Mouse (Mus musculus) limb, embryonic 15.5 days (tissue): ENCODE measurements around the gene Cd81. TPM values are rescaled to one million over a fixed set of nuclear protein-coding genes. Genes with fewer than 3 reads are reported as not detected.

ENCODE experiments used
- ATAC-seq: fragments of 200-750 bp; cut with Nextera tagmentation; 2 replicates; pipeline ENCODE4 v1.8.0; 2017; ENCODE audit warnings: low read depth, moderate TSS enrichment; ENCODE audit not compliant: insufficient number of reproducible peaks, low FRiP score, low TSS enrichment
- H3K27ac ChIP-seq: fragments of 300-500 bp; sonication (generic); 2 replicates; pipeline ENCODE4 v1.5.1; 2015; ENCODE audit warnings: moderate library complexity, mild to moderate bottlenecking, inconsistent platforms
- H3K27me3 ChIP-seq: fragments of 300-500 bp; sonication (generic); 2 replicates; pipeline ENCODE4 v1.6.1; 2015; ENCODE audit warnings: inconsistent platforms
- H3K36me3 ChIP-seq: fragments of 300-500 bp; sonication (generic); 2 replicates; pipeline ENCODE4 v1.6.1; 2015; ENCODE audit warnings: inconsistent platforms
- H3K4me1 ChIP-seq: fragments of 300-500 bp; sonication (generic); 2 replicates; pipeline ENCODE4 v1.6.1; 2015; ENCODE audit warnings: inconsistent platforms
- H3K4me2 ChIP-seq: fragments of 300-500 bp; sonication (generic); 2 replicates; pipeline ENCODE4 v1.6.1; 2015; ENCODE audit warnings: mild to moderate bottlenecking, inconsistent platforms
- H3K4me3 ChIP-seq: fragments of 300-500 bp; sonication (generic); 2 replicates; pipeline ENCODE4 v1.5.1; 2015; ENCODE audit warnings: mild to moderate bottlenecking, inconsistent platforms
- H3K9ac ChIP-seq: fragments of 300-500 bp; sonication (generic); 2 replicates; pipeline ENCODE4 v1.6.1; 2015; ENCODE audit warnings: inconsistent platforms
- H3K9me3 ChIP-seq: fragments of 300-500 bp; sonication (generic); 2 replicates; pipeline ENCODE4 v1.6.1; 2016; ENCODE audit warnings: inconsistent platforms
- WGBS: fragments of 180-500 bp; shearing (Covaris S2); methylation state at CpG from one replicate; pipeline ENCODE4 v1.1.7; 2015; 5-methylcytosine and 5-hydroxymethylcytosine counted together
- polyA plus RNA-seq: library from polyadenylated mRNA; unstranded; fragments of >200 nt; fragmentation: Nextera tagmentation; extraction: Ambion mirVana; gene quantifications from 2 replicates; pipeline ENCODE4 v1.2.1, GENCODE M21; 2015

Gene Cd81
- polyA plus RNA-seq, 1 experiment from 2014 or later = 692 TPM

DNA sequence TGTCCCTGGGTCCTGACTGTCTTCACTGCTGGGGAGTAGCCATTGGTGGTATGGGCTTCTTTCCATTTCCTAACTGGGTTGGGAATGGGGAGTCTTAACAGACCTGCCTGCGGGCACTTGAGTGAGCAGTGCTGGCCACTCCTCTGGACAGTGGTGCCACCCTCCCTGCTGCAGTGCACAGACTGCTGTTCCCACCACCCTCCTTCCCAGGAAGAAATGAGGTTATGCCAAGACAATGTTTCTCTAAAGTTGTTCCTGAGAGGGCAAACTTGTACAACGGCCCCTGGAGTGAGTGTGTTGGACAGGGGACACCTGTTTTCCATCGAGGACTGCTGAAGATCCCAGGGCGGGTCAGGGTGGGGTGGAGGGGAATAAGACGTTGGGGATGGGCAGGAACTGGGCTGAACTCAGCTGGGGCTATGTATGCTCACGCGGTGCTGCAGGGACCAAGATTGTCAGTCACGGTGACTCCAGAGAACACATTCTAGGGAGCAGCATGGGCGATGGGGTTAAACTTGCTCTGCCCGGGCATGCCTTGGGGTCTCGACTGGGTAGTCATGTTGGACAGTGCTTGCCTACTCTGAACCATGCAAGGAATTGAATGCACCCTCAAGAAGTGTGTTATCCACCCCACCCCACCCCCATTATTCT, 1.5 kb downstream of the Cd81 start:
- H3K27ac ChIP-seq = peak overlapping the region; percentile 95; the same call in 1 of the 2 replicates

DNA sequence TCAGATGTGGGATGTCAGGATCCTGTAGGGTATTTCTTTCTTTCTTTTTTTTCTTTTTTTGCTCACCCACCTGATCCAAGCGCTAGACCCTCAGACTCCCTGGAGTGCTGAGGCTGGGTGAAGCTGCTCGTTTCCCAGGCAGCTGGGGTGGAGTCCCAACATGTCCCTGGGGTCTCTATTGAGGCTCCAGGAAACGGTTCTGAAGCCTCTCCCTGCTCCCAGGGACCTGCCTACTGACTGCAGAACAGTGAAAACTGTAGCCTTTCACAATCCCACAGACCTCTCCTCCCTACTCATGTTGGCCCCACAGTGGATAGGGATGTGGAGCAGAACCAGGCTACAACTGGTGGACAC, 2.0 kb downstream of the Cd81 start:
- WGBS = 30% methylated on average over 3 of the region's 3 CpGs
- Histone ChIP-seq H3K9me3 (no peaks in the 10 kb centered on the region), H3K27ac (peak overlapping the region; percentile 55), H3K4me1 (peaks cover 69% of the 10 kb centered on the region), H3K4me3 (peak overlapping the region; percentile 83), H3K9ac (peak overlapping the region; percentile 95), H3K36me3 (peaks cover 21% of the 10 kb centered on the region), H3K4me2 (peak overlapping the region; percentile 77), H3K27me3 (no peaks in the 10 kb centered on the region)
- no peak for ATAC-seq

More for the DNA sequence above, 1.5 kb downstream of the Cd81 start:
- Histone ChIP-seq H3K4me3 (peak overlapping the region; percentile 83), H3K9me3 (no peaks in the 10 kb centered on the region), H3K4me1 (peaks cover 64% of the 10 kb centered on the region), H3K9ac (peak overlapping the region; percentile 95), H3K27me3 (no peaks in the 10 kb centered on the region), H3K4me2 (peak overlapping the region; percentile 77), H3K36me3 (peaks cover 21% of the 10 kb centered on the region)
- 21% methylated on average over 11 of the region's 11 CpGs for WGBS
- ATAC-seq = no peak

DNA sequence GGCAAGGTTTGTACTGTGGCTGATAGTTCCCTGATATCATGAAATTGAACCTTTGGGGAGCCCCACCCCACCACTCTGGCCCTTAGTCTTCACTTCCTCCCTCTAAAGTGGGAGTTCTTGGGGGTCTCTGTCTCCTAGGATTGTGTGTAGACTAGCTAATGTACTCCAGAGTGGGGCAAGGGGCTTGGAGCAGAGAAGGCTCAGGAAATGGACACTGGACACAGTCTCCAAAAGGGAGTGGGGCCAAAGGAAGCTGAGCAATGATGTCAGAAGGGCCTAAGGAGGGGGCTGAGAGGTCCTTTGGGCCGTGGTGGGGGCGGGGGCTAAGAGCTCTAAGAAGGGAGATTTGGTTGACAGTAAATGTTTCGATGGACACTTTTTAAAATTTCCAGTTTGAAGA, 2.5 kb downstream of the Cd81 start:
- no peaks in the 10 kb centered on the region for H3K27me3 ChIP-seq
- H3K27ac ChIP-seq = peak overlapping the region; percentile 55
- ATAC-seq = no peak
- H3K9me3 ChIP-seq = no peaks in the 10 kb centered on the region
- H3K4me3 ChIP-seq = peak overlapping the region; percentile 83
- H3K4me2 ChIP-seq = peak overlapping the region; percentile 77
- H3K36me3 ChIP-seq = peaks cover 21% of the 10 kb centered on the region
- peaks cover 72% of the 10 kb centered on the region for H3K4me1 ChIP-seq
- 67% methylated on average over 3 of the region's 3 CpGs for WGBS
- H3K9ac ChIP-seq = peak overlapping the region; percentile 95

DNA sequence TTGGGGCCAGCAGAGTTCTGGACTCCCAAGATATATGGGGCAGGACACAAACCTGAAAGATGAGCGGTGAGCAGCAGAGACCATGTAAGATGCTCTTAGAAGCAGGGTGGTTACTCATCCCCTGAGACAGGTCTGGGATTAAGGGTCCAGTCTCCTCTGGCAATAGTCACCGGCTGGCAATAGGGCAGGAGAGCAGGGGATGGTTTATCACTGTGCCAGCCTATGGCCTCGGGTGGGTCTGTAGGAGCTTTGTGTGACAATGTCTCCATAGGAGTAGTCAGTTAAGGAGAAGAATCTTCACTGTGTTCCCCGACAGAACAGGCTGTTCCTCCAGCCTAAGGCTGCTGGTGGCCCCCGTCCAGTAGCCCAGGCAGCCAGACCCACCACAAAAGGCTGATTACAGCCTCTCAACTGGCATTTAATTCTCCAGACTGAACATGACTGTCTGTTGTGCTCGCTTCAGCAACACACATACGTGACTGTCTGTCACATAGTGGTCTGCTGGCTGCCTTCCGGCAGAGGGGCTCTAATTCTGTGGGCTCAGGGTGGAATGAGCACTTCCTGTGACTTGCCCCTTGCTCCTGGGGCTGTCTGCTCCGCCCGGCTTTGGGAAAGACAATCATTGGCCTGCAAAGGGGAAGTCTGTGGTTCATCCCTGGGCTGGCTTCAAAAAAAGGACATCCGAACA, 3.1 kb downstream of the Cd81 start:
- peak overlapping the region; percentile 77 for H3K4me2 ChIP-seq
- peaks cover 78% of the 10 kb centered on the region for H3K4me1 ChIP-seq
- no peak for ATAC-seq
- H3K4me3 ChIP-seq = peak overlapping the region; percentile 83
- H3K36me3 ChIP-seq = peaks cover 22% of the 10 kb centered on the region
- peak overlapping the region; percentile 55; the same call in 1 of the 2 replicates for H3K27ac ChIP-seq
- H3K9ac ChIP-seq = no peak overlapping the region
- H3K27me3 ChIP-seq = no peaks in the 10 kb centered on the region
- 68% methylated on average over 11 of the region's 11 CpGs for WGBS
- no peaks in the 10 kb centered on the region for H3K9me3 ChIP-seq

DNA sequence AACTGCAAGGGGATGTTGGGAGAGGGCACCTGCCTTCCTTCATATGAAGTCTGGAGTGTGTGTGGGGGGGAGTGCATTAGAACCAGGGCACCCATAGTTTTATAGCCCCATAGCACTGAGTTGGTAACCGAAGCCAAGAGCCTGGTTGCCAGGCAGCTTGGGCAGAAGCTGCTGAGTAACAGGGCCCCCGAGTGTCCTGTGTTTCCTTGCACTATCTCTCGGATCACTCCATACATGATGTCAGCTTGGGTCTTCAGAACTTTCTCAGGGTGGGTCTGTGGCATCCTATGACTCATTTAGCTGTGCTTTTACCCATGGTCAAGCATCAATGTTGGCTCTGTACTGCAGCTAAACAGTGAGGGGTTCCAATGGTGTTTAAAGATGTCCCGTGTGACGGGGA, 4.5 kb downstream of the Cd81 start:
- H3K36me3 ChIP-seq = peaks cover 34% of the 10 kb centered on the region
- peak overlapping the region; percentile 82; the same call in 1 of the 2 replicates for H3K27ac ChIP-seq
- no peak for ATAC-seq
- no peak overlapping the region for H3K9ac ChIP-seq
- H3K4me3 ChIP-seq = no peak overlapping the region
- H3K27me3 ChIP-seq = no peaks in the 10 kb centered on the region
- H3K4me2 ChIP-seq = 0 out of 2 replicates have a peak overlapping the region, but pooled peaks have one; percentile 12
- H3K9me3 ChIP-seq = no peaks in the 10 kb centered on the region
- 80% methylated on average over 5 of the region's 5 CpGs for WGBS
- peaks cover 81% of the 10 kb centered on the region for H3K4me1 ChIP-seq

DNA sequence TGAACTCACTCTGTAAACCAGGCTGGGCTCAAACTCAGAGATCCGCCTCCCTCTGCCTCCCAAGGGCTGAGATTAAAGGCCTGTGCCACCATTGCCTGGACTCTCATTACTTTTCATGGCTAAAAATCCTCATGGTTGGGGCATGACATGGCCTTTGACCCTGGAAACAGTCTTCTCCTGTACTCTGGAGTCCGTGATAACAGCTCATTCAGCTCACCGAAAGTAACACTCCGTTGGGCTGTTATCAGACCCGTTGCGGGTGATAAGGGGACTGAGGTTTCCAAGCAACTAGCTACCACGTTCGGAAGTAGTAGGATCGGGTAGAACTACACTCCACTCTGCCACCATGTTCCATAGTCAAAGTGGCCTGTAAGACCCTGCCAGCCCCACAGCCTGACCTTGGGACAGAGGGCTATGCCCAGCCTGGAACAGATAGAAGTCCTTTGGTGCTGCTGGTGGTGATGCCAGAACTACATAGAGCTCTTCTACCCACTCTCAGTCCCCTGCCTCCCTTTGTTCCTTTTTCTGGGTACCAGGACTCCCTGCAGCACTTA, 5.2 kb downstream of the Cd81 start:
- Histone ChIP-seq H3K4me2 (peak overlapping the region; percentile 20; the same call in 1 of the 2 replicates), H3K9ac (no peak overlapping the region), H3K9me3 (no peaks in the 10 kb centered on the region), H3K4me3 (no peak overlapping the region), H3K36me3 (peaks cover 42% of the 10 kb centered on the region), H3K27ac (peak overlapping the region; percentile 82), H3K27me3 (no peaks in the 10 kb centered on the region), H3K4me1 (peaks cover 81% of the 10 kb centered on the region)
- WGBS = 80% methylated on average over 9 of the region's 9 CpGs
- ATAC-seq = no peak

DNA sequence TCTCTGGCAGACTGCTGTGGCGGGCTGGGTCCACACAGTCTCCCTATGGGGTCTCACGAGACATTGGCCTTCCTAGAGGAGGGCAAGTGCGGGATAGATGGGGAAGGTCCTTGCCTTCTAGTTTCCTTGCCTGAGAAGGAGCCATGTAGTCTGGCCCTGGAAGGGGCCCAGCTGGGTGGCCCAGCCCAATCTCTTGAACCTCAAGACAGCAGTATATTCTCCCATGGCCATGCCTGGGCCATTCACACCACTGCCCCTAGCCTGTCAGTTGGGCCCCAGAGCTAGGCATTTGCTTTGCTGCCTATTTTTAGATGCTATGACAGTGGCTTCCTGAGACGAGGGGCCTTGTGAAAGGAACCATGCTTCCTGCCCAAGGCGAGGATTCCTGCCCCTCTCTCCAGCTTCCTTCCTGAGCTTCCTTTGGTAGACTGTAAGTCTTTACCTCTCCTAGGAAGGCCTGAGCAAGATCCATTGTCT, 5.7 kb downstream of the Cd81 start:
- Histone ChIP-seq H3K4me2 (peak overlapping the region; percentile 20; the same call in 1 of the 2 replicates), H3K9ac (no peak overlapping the region), H3K4me1 (peaks cover 81% of the 10 kb centered on the region), H3K27me3 (no peaks in the 10 kb centered on the region), H3K27ac (peak overlapping the region; percentile 82), H3K4me3 (no peak overlapping the region), H3K9me3 (no peaks in the 10 kb centered on the region), H3K36me3 (peaks cover 47% of the 10 kb centered on the region)
- whole genome bisulfite sequencing = 66% methylated on average over 5 of the region's 5 CpGs
- no peak for ATAC-seq

DNA sequence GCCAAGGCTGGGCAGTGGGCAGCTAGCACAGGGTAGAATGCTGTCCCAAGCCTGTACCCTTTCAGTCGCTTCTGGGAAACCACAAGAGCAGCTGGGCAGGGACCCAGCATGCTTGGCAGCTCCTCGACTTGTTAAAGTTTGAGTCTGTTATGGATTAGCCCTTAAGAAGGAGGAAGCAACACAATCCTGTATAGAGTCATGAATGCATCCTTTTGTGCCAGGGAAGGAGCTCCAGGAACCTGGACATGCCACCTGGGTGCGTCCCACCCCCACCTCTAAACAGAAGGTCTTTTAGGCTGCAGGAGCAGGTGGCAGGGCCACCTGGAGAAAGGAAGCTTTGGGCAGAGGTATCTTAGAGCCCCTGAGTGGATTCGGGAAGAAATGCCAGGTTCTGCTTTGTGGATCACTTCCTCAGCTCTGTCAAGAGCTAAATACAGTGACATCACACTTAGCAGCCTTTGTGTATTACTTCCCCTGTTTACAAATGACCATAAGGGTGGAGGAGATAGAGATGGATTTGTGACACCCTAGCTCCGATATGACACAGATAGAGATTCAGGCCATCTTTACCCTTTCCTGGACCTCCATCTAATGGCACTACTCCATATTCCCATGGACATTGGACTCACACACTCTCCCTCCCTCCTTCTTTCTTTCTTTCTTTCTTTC, 6.8 kb downstream of the Cd81 start:
- Histone ChIP-seq H3K4me2 (0 out of 2 replicates have a peak overlapping the region, but pooled peaks have one; percentile 20), H3K4me3 (no peak overlapping the region), H3K9ac (no peak overlapping the region), H3K4me1 (peaks cover 80% of the 10 kb centered on the region), H3K27me3 (no peaks in the 10 kb centered on the region), H3K36me3 (peaks cover 57% of the 10 kb centered on the region), H3K9me3 (no peaks in the 10 kb centered on the region), H3K27ac (peak overlapping the region; percentile 82)
- ATAC-seq = no peak
- 44% methylated on average over 5 of the region's 5 CpGs for WGBS

DNA sequence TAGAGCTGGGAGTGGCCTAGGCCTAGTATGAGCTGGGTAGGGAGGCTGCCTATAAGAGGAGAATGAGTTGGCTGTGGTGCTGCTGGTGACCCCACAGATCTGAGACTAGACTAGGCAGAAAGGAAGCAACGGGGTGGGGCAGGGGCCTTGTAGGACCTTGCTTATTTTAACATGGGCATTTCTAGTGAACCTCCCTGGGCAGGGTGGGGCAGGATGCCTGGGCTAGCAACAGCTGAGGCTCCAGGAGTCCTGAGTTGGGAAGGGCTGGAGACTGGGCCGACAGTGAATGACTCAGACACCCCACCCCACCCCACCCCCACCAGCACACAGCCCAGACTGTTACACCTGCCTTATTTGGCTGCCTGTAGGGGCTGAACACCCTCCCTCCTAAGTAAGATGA, 10.2 kb downstream of the Cd81 start:
- H3K4me2 ChIP-seq = no peak overlapping the region
- 0 out of 2 replicates have a peak, but pooled peaks have one; percentile 17 for ATAC-seq
- H3K9me3 ChIP-seq = no peaks in the 10 kb centered on the region
- H3K27me3 ChIP-seq = no peaks in the 10 kb centered on the region
- no peak overlapping the region for H3K9ac ChIP-seq
- no peak overlapping the region; the same call in 1 of the 2 replicates for H3K27ac ChIP-seq
- H3K36me3 ChIP-seq = peaks cover 75% of the 10 kb centered on the region
- no peak overlapping the region for H3K4me3 ChIP-seq
- 51% methylated on average over 2 of the region's 2 CpGs for WGBS
- peaks cover 50% of the 10 kb centered on the region for H3K4me1 ChIP-seq

DNA sequence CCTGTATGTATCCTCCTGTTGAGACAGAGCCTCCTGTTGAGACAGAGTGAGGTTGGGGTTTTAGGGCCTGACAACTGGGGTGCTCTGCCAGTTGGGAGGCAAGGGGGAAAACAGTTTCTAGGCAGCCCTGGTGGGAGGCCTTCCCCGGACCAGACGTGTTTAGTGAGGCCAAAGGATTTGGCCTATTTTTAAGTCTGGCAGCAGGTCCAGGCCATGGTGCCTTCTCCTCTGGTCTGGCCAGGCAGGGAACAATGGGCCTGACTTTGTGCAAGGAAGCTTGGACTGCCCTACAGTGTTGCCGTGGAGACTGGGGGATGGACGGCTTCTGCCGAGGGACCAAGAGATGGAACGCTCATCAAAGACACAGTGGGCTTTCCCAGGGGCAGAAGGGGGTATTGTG, 11.7 kb downstream of the Cd81 start:
- H3K27me3 ChIP-seq = no peaks in the 10 kb centered on the region
- peaks cover 74% of the 10 kb centered on the region for H3K36me3 ChIP-seq
- no peak overlapping the region for H3K4me2 ChIP-seq
- H3K4me1 ChIP-seq = peaks cover 45% of the 10 kb centered on the region
- WGBS = 87% methylated on average over 6 of the region's 6 CpGs
- no peaks in the 10 kb centered on the region for H3K9me3 ChIP-seq
- ATAC-seq = no peak
- H3K9ac ChIP-seq = no peak overlapping the region
- H3K27ac ChIP-seq = peak overlapping the region; percentile 17; the same call in 1 of the 2 replicates
- no peak overlapping the region for H3K4me3 ChIP-seq

DNA sequence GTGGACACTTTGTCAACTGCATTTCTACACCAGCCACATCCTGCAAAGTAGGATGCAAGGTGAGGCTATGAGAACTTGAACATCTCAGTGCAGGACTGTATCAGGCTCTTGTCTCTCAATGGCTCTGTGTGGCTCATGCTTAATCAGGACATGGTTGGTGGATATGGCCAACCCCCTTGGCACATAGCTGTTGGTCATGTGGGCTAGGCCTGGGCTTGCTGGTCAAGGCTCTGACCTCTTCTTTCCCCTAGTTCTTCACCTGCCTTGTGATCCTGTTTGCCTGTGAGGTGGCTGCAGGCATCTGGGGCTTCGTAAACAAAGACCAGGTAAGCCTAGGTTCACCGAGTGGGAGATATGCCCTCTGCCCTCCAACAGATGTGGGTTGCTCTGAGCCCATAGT, 13.2 kb downstream of the Cd81 start:
- WGBS = 93% methylated on average over 2 of the region's 2 CpGs
- no peak overlapping the region for H3K9ac ChIP-seq
- peaks cover 40% of the 10 kb centered on the region for H3K4me1 ChIP-seq
- no peaks in the 10 kb centered on the region for H3K9me3 ChIP-seq
- no peak overlapping the region for H3K4me2 ChIP-seq
- H3K4me3 ChIP-seq = no peak overlapping the region
- H3K27ac ChIP-seq = no peak overlapping the region
- no peaks in the 10 kb centered on the region for H3K27me3 ChIP-seq
- H3K36me3 ChIP-seq = peaks cover 74% of the 10 kb centered on the region
- no peak for ATAC-seq
